Mouse (Mus musculus) gonadal fat pad, adult 2 months (tissue): ENCODE data around the gene Gm5447. TPM values are rescaled to one million over a fixed set of nuclear protein-coding genes. Genes with fewer than 3 reads are reported as not detected.

Experiments used
- DNase-seq: peaks from one replicate; pipeline ENCODE4 v3.0.0-alpha.2; 2012; ENCODE audit warnings: low read depth
- polyA plus RNA-seq: library from polyadenylated mRNA; depleted of rRNA; stranded (reverse); fragments of >200 nt; gene quantifications from 2 replicates; pipeline ENCODE4 v1.2.3, GENCODE M21; 2012; rRNA removed

The Gm5447 gene
- polyA plus RNA-seq, 1 experiment: 0.07 TPM

DNA sequence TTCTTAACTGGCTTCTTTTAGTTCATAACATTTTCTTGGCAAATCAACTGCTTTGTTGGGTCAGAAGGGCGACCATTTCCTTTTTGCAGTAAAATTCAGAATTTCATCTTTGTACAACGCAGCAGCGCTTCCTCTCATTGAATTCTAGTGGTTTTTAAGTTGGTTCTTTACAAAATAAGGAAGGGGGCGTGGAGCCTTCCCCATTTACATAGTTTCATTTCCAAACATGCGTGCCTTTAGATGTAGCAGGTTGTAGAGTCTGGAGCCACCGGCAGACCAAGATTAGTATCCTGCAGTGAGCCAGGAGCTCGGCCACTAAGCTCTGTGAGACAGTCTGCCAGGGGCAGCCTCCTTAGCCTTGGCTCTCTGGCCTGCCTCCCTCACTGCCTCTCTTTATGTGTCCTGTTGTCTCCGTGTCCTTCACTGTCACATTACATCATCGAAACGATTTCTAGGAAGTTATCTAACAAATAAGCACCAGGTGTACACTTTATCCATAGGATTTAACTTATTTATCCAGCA lies 13.0 kb downstream of the Gm5447 start:
- DNase-seq: no peak

DNA sequence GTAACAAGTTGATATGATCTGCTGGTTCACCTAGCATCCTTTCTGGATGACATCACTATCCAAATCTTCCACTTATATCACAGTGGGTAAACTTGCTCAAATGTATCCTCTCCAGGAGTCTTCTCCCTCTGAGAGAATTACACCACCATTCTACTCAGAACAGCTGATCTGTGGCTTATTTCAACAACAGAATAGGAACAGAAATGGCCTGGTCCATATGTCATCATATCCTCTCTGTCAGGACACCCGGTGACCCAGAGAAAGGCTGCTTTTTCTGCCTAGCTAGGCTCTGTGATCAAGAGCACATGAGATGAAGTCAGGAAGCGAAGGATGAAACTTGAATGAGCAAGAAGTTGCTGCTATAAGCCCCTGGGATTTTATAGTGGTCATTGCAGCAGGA lies 13.7 kb downstream of the Gm5447 start:
- no peak for DNase-seq

DNA sequence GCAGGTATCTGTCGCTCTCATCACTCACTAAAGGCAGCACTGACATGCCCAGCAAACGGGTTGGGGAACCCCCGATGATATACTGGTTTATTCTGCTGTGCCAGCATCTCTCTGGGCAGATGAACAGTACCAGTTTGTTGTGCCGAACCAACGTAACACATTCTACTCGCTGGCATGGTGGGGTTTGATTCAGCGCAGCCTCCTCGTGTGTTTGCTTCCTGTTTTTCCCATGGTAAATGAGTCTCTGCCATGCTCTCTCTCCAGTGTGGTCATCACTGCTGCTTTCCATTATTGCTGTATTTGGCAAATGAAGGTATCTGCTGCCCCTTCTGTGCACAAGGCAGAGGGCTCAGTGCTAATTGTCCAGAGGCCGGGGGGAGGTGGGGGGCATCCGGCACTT lies 15.7 kb downstream of the Gm5447 start:
- no peak for DNase-seq

DNA sequence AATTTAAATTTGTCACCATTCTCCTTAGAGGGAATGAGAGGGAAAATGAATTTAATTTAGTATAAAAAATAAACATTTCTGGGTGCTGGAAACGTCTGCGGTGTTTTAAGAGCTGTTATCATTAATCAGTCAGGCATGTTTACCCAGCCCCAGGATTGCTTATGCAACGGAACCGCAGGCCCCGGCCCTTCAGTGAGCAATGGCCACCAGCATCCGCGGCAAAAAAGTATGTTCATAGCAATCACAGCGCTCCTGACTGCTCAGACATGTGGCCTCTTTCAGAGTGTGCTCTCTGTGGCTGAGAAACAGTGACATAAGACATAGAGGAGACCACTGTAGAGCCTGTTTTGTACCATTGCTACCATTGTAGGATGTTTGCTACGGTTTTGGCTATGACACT lies 16.2 kb downstream of the Gm5447 start:
- DNase-seq: no peak

DNA sequence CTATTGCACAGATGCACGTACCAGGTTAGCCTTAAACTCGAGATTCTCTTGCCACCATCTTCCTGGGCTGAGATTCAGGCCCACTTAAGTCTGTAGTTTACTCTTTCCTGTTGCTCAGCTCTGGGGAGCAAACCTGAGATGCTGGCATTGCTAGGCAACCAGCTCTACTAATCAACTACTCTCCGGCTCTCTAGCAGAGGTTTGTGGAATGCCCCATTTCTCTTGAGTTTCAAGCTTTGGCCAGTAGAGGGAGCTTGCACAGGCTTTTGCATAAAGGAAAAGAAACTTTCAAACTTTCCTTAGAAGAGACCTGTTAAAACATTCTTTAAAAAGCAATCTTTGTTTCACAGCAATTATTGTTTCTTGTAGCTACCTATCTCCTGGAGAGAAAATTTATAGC lies 19.8 kb downstream of the Gm5447 start:
- no peak for DNase-seq

DNA sequence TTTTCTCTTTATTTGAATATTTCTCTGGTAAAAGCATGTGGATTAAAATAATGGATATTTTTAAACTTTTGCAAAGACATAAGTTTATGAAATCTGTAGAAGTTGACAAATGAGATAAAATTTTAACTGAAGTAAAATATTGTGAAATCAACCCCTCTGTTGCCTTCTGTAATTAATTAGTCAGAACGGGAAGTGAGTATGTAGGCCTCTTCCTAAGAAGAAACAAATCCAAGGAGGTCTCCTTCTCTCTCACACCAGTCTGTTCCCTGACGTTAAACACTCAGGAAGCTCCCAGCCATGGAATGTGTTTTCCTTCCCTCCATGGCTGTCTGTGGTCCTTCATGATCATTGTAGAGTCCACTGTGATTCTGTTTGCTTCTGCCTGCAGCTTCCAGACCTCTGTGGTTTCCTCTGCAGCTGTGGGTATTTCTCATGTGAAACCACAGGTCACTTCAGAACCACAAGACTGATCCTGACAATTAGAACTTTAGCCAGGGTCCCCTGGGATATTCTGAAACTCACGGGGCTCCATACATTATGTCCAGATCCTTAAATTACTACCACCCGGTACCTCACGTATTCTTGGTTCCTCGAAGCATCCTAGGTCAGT lies 20.4 kb downstream of the Gm5447 start:
- no peak for DNase-seq

DNA sequence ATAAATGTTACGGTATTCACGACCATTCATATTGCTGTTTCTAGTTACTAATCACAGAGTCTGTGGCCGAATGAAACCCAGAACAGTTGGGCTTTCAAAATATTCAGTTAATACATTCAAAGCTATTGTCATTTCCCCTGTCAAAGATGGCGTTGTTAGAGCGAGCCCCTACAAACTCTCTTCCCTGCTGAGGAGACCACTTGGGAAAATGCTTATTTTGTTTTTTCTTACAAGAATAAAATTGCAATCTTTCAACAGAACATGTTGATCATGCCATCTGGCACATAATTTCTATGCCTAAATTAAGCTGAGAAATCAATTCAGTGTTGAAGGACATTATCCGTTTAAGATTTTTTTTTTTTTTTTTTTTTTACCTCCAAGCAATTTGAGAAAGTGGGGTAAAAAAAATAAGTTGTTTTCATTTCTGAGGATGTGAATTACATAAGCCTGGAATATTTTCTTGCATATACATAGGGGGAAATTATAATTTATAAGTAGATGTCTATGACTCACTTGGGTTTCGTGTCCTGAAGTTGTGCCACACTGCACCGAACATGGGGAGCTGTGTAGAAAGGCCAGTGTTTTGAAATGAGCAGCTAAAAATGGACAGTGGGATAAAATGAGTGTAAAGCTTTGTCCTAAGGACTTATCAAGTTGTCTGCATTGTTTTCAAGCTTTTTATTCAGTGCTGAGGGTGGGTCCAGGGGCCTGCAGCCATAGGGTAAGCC lies 23.7 kb downstream of the Gm5447 start:
- no peak for DNase-seq

DNA sequence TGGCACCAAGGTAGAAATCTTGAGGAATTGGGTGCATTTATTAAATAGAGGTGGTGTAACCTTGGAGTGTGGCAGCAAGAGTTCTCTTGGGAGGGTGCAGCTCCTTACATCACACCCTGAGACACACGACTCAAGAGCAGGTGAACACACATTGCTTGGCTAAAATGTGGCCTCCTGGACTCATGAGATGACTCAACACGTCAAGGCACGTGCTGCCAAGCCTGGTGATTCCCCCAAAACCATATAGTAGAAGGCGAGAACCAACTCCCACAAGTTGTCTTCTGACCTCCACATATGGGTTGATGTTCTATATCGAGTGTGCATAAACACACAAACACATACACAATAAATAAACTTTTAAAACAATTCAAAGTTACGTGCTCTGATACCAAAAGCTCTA lies 25.8 kb downstream of the Gm5447 start:
- no peak for DNase-seq

DNA sequence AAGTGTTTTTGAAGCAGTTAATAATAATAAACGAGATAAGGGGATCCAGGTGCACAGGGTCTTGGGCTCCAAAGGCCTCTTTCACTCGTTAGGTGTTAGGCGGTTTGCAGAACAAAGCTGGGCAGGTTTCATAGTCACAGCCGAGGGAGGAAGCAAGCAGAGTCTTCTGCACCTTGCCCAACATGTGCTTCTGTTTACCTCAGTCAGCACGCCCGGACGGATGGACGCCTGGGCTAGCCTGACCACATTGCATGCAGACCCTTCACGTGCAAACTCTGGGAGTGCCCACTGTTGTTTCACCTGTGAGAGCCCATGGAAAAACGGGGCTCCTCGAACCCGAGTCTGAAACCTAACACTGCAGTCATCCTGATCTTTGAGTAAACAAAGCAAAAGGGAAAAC lies 30.5 kb downstream of the Gm5447 start:
- DNase-seq: no peak

DNA sequence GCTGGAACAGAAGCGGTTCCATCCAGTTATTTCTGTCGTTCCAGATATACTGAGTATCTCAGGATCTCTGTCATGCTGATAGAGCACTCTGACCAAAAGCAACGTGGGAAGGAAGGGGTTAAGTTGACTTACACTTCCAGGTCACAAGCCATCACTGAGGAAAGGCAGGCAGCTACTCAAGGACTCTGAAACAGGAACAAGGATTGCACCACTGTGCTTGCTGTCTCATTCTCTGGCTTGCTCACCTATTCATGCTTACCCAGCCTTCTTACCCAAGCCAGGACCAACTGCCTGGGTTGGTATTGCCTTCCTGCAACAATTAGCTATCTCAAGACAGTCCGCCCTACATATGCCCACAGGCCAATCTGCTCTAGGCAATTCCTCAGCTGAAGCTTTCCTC lies 31.0 kb downstream of the Gm5447 start:
- DNase-seq: no peak

DNA sequence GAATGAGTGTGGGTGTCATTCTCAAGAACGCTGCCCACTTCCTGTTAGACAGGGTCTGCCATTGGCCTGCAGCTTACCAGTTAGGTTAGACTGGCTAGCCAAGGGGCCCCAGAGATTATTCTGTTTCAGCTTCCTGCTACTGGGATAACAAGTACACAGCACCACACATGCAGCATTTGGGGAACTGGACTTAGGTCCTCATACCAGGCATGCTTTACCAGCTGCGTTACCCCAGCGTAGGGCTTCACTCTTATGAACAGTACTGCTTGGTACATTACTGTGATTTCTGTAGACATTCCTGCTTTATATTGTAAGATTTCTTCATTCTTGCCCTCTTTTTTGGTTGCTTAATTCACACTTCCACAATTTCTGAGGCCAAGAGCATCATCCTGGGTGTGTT lies 43.5 kb downstream of the Gm5447 start:
- DNase-seq: no peak

DNA sequence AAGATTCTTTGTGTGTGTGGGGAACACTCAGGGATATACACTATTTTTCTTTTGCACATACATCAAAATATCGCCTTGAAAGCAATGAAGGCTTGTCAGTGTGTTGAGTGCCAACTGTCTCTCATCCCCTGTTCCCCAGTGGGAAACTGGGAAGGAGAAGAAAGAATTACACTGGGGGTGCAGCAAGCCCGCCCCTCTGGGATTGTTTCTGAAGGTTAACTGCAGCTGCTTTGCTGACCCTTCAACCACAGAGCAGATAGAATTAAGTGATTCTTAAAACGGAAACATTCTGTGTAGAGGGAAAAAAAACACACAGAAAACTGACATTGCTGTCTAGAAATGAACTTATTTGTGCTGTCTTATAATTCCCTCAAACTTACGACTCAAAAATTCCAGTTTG lies 47.5 kb downstream of the Gm5447 start:
- no peak for DNase-seq

DNA sequence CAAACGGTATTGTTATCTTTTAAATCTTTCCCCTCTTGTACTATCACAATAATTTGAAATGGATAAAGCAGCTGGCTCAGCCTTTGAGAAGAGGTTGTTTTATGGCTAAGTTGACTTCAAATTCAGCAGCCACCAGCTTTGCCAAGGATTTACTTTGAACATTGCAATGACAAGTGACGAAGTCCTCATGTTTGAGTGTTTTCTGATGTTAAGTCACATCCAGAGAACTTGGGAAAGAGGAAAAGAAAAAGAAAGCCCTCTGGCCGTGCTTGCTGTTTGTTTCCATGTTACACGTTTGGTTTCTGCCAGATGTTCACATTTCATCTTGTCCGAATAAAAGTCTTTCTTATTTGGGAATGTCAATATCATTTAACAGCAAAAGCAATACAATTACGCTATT lies 47.9 kb downstream of the Gm5447 start:
- no peak for DNase-seq

DNA sequence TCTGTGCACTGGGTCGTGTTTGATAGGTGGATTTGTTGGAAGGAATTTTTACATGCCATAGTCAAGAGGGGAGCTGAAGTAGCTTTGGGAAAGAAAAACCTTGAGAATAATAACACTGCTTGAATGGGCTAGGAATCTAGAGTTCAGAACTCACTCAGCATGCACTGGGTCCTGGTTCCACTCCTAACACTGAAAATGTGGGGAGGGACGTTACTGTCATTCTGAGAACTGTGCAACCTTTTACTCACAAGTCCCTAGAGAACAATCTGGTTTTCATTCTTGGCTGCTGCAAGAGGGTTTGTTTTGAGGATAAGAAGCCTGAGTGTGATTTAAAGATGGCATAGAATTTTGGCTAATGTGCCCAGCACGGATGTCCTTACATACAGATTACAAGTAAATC lies 49.7 kb downstream of the Gm5447 start:
- no peak for DNase-seq

Other genes with a start within 250 kb of the Gm5447 start
- gene Irf4, start 225.0 kb upstream of the Gm5447 start, polyA plus RNA-seq: 2.3 and 2.5 TPM in 2 replicates
- gene Hus1b, start 26.4 kb upstream of the Gm5447 start, polyA plus RNA-seq: 0.15 TPM in 1 of 2 replicates, not detected in the other
- 11.3 and 11.4 TPM in 2 replicates for gene Exoc2, start 111 bp upstream of the Gm5447 start, polyA plus RNA-seq